Mouse (Mus musculus) lung, postnatal 0 days (tissue): ENCODE results near the gene Armc5.

ENCODE experiments used
- CTCF ChIP-seq: IDR thresholded peaks from 2 replicates; pipeline ENCODE4 v1.5.1; 2016; ENCODE audit warnings: antibody characterized with exemption, mild to moderate bottlenecking
- EP300 ChIP-seq: IDR thresholded peaks from 2 replicates; pipeline ENCODE4 v1.6.1; 2016; ENCODE audit warnings: antibody characterized with exemption, mild to moderate bottlenecking, control low read depth

- TF ChIP-seq CTCF (no peak), EP300 (no peak)
Measured at GRCm38 (mm10) chr7:128201607-128202006, 35.5 kb upstream of the Armc5 start.
